Mouse (Mus musculus) G1E (cell line): ENCODE measurements around the gene Rps9.

Experiments used
- CTCF ChIP-seq: IDR thresholded peaks from 2 replicates; pipeline ENCODE4 v1.5.1; 2012; ENCODE audit warnings: low read depth, low read length, inconsistent platforms, mixed read lengths
- GATA1 ChIP-seq: IDR thresholded peaks from 2 replicates; pipeline ENCODE4 v1.6.1; 2012; ENCODE audit warnings: borderline replicate concordance, low read length, inconsistent platforms, mixed read lengths
- TAL1 ChIP-seq: conservative IDR thresholded peaks from 2 replicates; pipeline ENCODE4 v1.6.1; 2012; ENCODE audit warnings: low read depth, low read length, inconsistent platforms, mixed read lengths

GRCm38 (mm10) chr7:3666921-3667391 lies 36.8 kb upstream of the Rps9 start:
- TF ChIP-seq GATA1 (no peak), CTCF (no peak), TAL1 (no peak)
